Mouse (Mus musculus) E14TG2a.4 (cell line): ENCODE results near the gene Agtpbp1.

ENCODE experiments used
- CTCF ChIP-seq: conservative IDR thresholded peaks from 2 replicates; pipeline ENCODE4 v1.5.1; 2014; ENCODE audit warnings: low read length
- NANOG ChIP-seq: IDR thresholded peaks from 2 replicates; pipeline ENCODE4 v1.6.1; 2014; ENCODE audit warnings: borderline replicate concordance, low read length, mixed read lengths
- POU5F1 ChIP-seq: IDR thresholded peaks from 2 replicates; pipeline ENCODE4 v1.6.1; 2014; ENCODE audit warnings: low read length, borderline replicate concordance

DNA sequence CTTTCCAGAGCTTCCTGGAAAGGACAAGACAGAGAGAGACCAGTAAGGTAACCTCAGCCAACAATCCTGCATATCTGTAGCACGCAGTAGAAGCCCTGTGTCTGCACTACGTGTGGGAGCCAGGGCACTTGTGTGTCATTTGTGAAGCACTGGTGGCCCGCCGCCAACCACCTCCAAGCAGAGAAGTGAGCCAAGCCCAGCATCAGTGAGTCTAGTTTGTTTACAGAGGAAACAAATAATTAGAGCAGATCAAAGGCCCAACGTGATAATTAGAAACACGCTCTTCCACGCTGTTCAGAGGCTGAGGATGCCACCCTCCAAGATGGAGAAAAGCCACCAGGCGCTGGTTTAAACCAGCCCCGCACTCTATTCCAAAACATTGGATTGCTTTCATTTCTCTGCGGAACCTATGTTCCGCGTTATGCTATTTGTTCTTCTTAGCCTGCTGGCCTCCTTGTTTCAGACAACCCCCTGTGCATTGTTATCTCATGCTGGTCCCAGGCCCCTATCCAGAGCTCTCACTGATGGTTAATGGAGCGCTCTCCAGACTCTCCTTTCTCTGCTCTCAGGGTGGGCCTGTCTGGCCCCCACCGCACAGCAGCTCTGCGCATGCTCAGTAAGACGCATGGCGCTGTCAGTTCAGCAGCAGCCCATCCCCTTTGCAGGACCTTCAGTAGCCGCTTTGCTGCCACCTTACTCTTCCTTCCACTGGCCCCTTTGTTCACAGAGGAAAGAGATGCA is 153.7 kb downstream of the Agtpbp1 start:
- TF ChIP-seq CTCF, result no peak
- no peak for TF ChIP-seq NANOG
- no peak for TF ChIP-seq POU5F1
